Mouse (Mus musculus): Measurements from ENCODE around the gene Tesmin. TPM values are rescaled to one million over a fixed set of nuclear protein-coding genes. Genes with fewer than 3 reads are reported as not detected.

Gene Tesmin
- polyA plus RNA-seq, 1 experiment from 2014 or later, result 0.37 TPM

- no peaks in the 10 kb centered on the region for H3K4me1 ChIP-seq
- no peak overlapping the region for H3K4me2 ChIP-seq (replicated peaks)
- H3K9ac ChIP-seq, result no peak overlapping the region
- H3K27ac ChIP-seq, result no peak overlapping the region
- H3K4me3 ChIP-seq, result no peak overlapping the region
- H3K27me3 ChIP-seq, result no peaks in the 10 kb centered on the region
- 87% methylated on average over 4 of the region's 4 CpGs for WGBS
- ATAC-seq (ENCODE audit: insufficient number of reproducible peaks, insufficient read depth, low FRiP score, low TSS enrichment), result no peak
- H3K36me3 ChIP-seq, result peaks cover 14% of the 10 kb centered on the region; the same call in 1 of the 2 replicates
- no peaks in the 10 kb centered on the region for H3K9me3 ChIP-seq
These were observed 25.1 kb upstream of the Tesmin start for GRCm38 (mm10) chr19:3363510-3363909.

- 91% methylated on average over 3 of the region's 3 CpGs for WGBS
These were observed 23.6 kb upstream of the Tesmin start for GRCm38 (mm10) chr19:3365089-3365488.

GRCm38 (mm10) chr19:3368276-3368675 is 20.4 kb upstream of the Tesmin start:
- Histone ChIP-seq H3K4me2 (replicated peaks) (no peak overlapping the region), H3K36me3 (peaks cover 14% of the 10 kb centered on the region), H3K9ac (no peak overlapping the region), H3K4me1 (no peaks in the 10 kb centered on the region), H3K27ac (no peak overlapping the region), H3K4me3 (no peak overlapping the region), H3K9me3 (no peaks in the 10 kb centered on the region), H3K27me3 (no peaks in the 10 kb centered on the region)
- no peak for ATAC-seq (ENCODE audit: insufficient number of reproducible peaks, insufficient read depth, low FRiP score, low TSS enrichment)
- 92% methylated on average over 3 of the region's 3 CpGs for WGBS

More at GRCm38 (mm10) chr19:3365089-3365488, 23.6 kb upstream of the Tesmin start:
- no peak overlapping the region for H3K27ac ChIP-seq
- no peaks in the 10 kb centered on the region for H3K9me3 ChIP-seq
- H3K4me2 ChIP-seq (replicated peaks), result no peak overlapping the region
- H3K27me3 ChIP-seq, result no peaks in the 10 kb centered on the region
- no peaks in the 10 kb centered on the region for H3K4me1 ChIP-seq
- H3K9ac ChIP-seq, result no peak overlapping the region
- no peak for ATAC-seq (ENCODE audit: insufficient number of reproducible peaks, insufficient read depth, low FRiP score, low TSS enrichment)
- peaks cover 14% of the 10 kb centered on the region; the same call in 1 of the 2 replicates for H3K36me3 ChIP-seq
- H3K4me3 ChIP-seq, result no peak overlapping the region

GRCm38 (mm10) chr19:3373380-3373779 is 15.3 kb upstream of the Tesmin start:
- WGBS, result 54% methylated on average over 12 of the region's 12 CpGs
- no peaks in the 10 kb centered on the region for H3K4me1 ChIP-seq
- no peak overlapping the region for H3K4me3 ChIP-seq
- ATAC-seq (ENCODE audit: insufficient number of reproducible peaks, insufficient read depth, low FRiP score, low TSS enrichment), result 0 out of 2 replicates have a peak, but pooled peaks have one; percentile 28
- no peak overlapping the region for H3K9ac ChIP-seq
- H3K4me2 ChIP-seq (replicated peaks), result no peak overlapping the region
- H3K27ac ChIP-seq, result no peak overlapping the region
- H3K9me3 ChIP-seq, result no peaks in the 10 kb centered on the region
- H3K27me3 ChIP-seq, result no peaks in the 10 kb centered on the region
- H3K36me3 ChIP-seq, result peaks cover 3% of the 10 kb centered on the region

GRCm38 (mm10) chr19:3374028-3374427 is 14.6 kb upstream of the Tesmin start:
- Histone ChIP-seq H3K4me2 (replicated peaks) (no peak overlapping the region), H3K4me1 (no peaks in the 10 kb centered on the region), H3K9ac (no peak overlapping the region), H3K9me3 (no peaks in the 10 kb centered on the region), H3K27ac (no peak overlapping the region), H3K4me3 (no peak overlapping the region), H3K27me3 (no peaks in the 10 kb centered on the region), H3K36me3 (peaks cover 3% of the 10 kb centered on the region)
- 67% methylated on average over 2 of the region's 2 CpGs for WGBS
- no peak for ATAC-seq (ENCODE audit: insufficient number of reproducible peaks, insufficient read depth, low FRiP score, low TSS enrichment)

GRCm38 (mm10) chr19:3375945-3376495 is 12.6 kb upstream of the Tesmin start:
- no peak for ATAC-seq (ENCODE audit: insufficient number of reproducible peaks, insufficient read depth, low FRiP score, low TSS enrichment)
- no peaks in the 10 kb centered on the region for H3K4me1 ChIP-seq
- peaks cover 3% of the 10 kb centered on the region for H3K36me3 ChIP-seq
- H3K4me2 ChIP-seq (replicated peaks), result no peak overlapping the region
- H3K27me3 ChIP-seq, result no peaks in the 10 kb centered on the region
- H3K27ac ChIP-seq, result no peak overlapping the region
- no peaks in the 10 kb centered on the region for H3K9me3 ChIP-seq
- H3K9ac ChIP-seq, result no peak overlapping the region
- 68% methylated on average over 7 of the region's 7 CpGs for WGBS
- H3K4me3 ChIP-seq, result no peak overlapping the region

- H3K9me3 ChIP-seq, result no peaks in the 10 kb centered on the region
- no peaks in the 10 kb centered on the region for H3K27me3 ChIP-seq
- no peak overlapping the region for H3K9ac ChIP-seq
- 35% methylated on average over 4 of the region's 4 CpGs for WGBS
- H3K36me3 ChIP-seq, result peaks cover 3% of the 10 kb centered on the region
- H3K4me1 ChIP-seq, result no peaks in the 10 kb centered on the region
- H3K4me2 ChIP-seq (replicated peaks), result no peak overlapping the region
- no peak overlapping the region for H3K4me3 ChIP-seq
- no peak overlapping the region for H3K27ac ChIP-seq
- no peak for ATAC-seq (ENCODE audit: insufficient number of reproducible peaks, insufficient read depth, low FRiP score, low TSS enrichment)
These were observed 11.5 kb upstream of the Tesmin start for GRCm38 (mm10) chr19:3376966-3377715.

GRCm38 (mm10) chr19:3378614-3379013 is 10.0 kb upstream of the Tesmin start:
- Histone ChIP-seq H3K36me3 (peaks cover 3% of the 10 kb centered on the region; the same call in 1 of the 2 replicates), H3K9me3 (no peaks in the 10 kb centered on the region), H3K9ac (no peak overlapping the region), H3K27me3 (no peaks in the 10 kb centered on the region), H3K4me1 (no peaks in the 10 kb centered on the region), H3K27ac (no peak overlapping the region), H3K4me2 (replicated peaks) (no peak overlapping the region), H3K4me3 (no peak overlapping the region)
- WGBS, result 87% methylated on average over 3 of the region's 3 CpGs
- no peak for ATAC-seq (ENCODE audit: insufficient number of reproducible peaks, insufficient read depth, low FRiP score, low TSS enrichment)

- Histone ChIP-seq H3K4me3 (no peak overlapping the region), H3K27ac (no peak overlapping the region), H3K9ac (no peak overlapping the region), H3K9me3 (0 out of 2 replicates have a peak, but pooled peaks cover 3% of the 10 kb centered on the region), H3K4me1 (0 out of 2 replicates have a peak, but pooled peaks cover 8% of the 10 kb centered on the region), H3K4me2 (replicated peaks) (no peak overlapping the region), H3K27me3 (no peaks in the 10 kb centered on the region), H3K36me3 (no peaks in the 10 kb centered on the region)
- 75% methylated on average over 6 of the region's 6 CpGs for WGBS
- ATAC-seq (ENCODE audit: insufficient number of reproducible peaks, insufficient read depth, low FRiP score, low TSS enrichment), result no peak
These were observed 596 bp upstream of the Tesmin start for GRCm38 (mm10) chr19:3388061-3388460.

- peak overlapping the region; percentile 82 for H3K4me2 ChIP-seq (replicated peaks)
- no peaks in the 10 kb centered on the region for H3K27me3 ChIP-seq
- no peak overlapping the region; the same call in 1 of the 2 replicates for H3K27ac ChIP-seq
- under 1% methylated on average over 42 of the region's 43 CpGs for WGBS
- 0 out of 2 replicates have a peak, but pooled peaks cover 8% of the 10 kb centered on the region for H3K4me1 ChIP-seq
- H3K9ac ChIP-seq, result peak overlapping the region; percentile 54
- no peaks in the 10 kb centered on the region for H3K36me3 ChIP-seq
- H3K9me3 ChIP-seq, result 0 out of 2 replicates have a peak, but pooled peaks cover 3% of the 10 kb centered on the region
- peak; percentile 86 for ATAC-seq (ENCODE audit: insufficient number of reproducible peaks, insufficient read depth, low FRiP score, low TSS enrichment)
- peak overlapping the region; percentile 42 for H3K4me3 ChIP-seq
These were observed 432 bp downstream of the Tesmin start for GRCm38 (mm10) chr19:3389089-3389488.

- Histone ChIP-seq H3K4me3 (no peak overlapping the region), H3K9ac (no peak overlapping the region), H3K9me3 (0 out of 2 replicates have a peak, but pooled peaks cover 3% of the 10 kb centered on the region), H3K27me3 (no peaks in the 10 kb centered on the region), H3K4me1 (0 out of 2 replicates have a peak, but pooled peaks cover 8% of the 10 kb centered on the region), H3K36me3 (no peaks in the 10 kb centered on the region), H3K4me2 (replicated peaks) (no peak overlapping the region), H3K27ac (no peak overlapping the region)
- 96% methylated on average over 1 of the region's 1 CpGs for WGBS
- no peak for ATAC-seq (ENCODE audit: insufficient number of reproducible peaks, insufficient read depth, low FRiP score, low TSS enrichment)
These were observed 3.7 kb downstream of the Tesmin start for GRCm38 (mm10) chr19:3392384-3392783.

- Histone ChIP-seq H3K27me3 (no peaks in the 10 kb centered on the region), H3K9ac (no peak overlapping the region), H3K27ac (no peak overlapping the region), H3K36me3 (no peaks in the 10 kb centered on the region), H3K4me2 (replicated peaks) (no peak overlapping the region), H3K4me1 (0 out of 2 replicates have a peak, but pooled peaks cover 1% of the 10 kb centered on the region), H3K4me3 (no peak overlapping the region), H3K9me3 (0 out of 2 replicates have a peak, but pooled peaks cover 3% of the 10 kb centered on the region)
- 76% methylated on average over 3 of the region's 3 CpGs for WGBS
- no peak for ATAC-seq (ENCODE audit: insufficient number of reproducible peaks, insufficient read depth, low FRiP score, low TSS enrichment)
These were observed 5.6 kb downstream of the Tesmin start for GRCm38 (mm10) chr19:3394216-3394615.
